Mouse (Mus musculus) liver (tissue): ENCODE data around the gene Adcy1.
"Not testable (repeated sequence)": the region's sequence is repeated elsewhere in the genome, so short reads cannot be mapped to it uniquely, and the experiment has no call there.

Experiments used
- DNase-seq: peaks from one replicate; pipeline ENCODE4 v3.0.0-alpha.2; 2020; ENCODE audit warnings: mixed read lengths

The Adcy1 gene

DNA sequence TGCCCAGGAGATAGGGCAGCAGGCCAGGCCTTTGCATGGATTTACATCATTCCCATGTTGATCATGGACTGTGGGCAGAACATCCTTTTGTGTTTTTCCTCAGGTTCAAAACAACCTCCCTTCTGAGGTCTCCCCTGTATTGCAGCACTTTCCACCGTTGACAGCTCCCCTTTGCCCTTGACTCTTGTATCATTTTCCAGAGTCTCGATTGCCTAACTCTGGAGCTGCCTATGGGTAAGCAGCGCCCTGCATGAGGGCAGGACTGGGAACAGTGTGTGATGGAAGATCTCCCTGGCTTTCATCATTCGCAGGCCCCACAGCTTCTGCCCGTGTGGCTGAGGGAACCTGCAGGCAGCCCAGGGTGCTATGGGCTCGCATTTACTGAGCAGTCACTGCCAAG is 129.4 kb downstream of the Adcy1 start:
- peak; percentile 22 for DNase-seq

- DNase-seq: no peak
Observed at GRCm38 (mm10) chr11:7193134-7193533, 129.8 kb downstream of the Adcy1 start.

- no peak for DNase-seq
Observed at GRCm38 (mm10) chr11:7194432-7195311, 131.4 kb downstream of the Adcy1 start.

DNA sequence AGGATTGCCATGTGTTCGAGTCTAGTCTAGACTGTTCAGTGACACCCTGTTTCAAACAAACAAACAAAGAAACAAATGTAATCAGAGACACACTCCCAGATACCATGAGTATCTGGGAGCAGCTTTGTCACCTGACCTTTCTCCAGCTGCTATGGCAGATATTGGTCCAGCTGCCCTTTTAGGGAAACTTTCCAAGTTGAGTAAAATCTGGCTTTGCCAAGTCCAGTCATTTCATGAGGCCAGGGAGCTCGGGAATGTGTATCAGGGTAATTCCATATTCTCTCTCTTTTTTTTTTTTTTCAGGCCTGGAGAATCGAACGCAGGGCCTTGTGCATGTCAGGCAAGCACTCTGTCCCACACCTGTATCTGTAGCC is 132.0 kb downstream of the Adcy1 start:
- no peak for DNase-seq

DNA sequence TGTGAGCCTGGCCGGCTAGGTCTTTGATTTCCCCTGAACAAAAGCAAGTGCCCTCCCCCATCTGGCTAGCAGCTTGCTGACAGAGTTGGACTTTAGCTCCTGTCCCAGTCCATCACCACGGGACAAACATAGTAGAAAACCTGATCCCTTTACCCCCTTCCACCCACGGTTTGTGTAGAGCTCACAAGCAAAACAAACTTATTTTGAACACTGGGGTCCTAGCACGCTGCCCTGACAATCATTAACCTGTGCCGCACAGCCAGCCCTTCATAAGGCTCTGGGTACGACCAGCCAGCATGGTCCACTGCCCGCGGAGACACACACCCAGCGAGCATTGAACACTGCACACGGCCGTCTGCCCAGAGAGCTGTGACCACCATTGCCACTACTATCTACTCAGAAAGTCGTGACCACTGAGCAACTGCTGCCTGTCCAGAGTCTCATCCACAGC is 134.2 kb downstream of the Adcy1 start, which contains the start of gene Igfbp1:
Gene Igfbp1 (plus strand): TSS at position 292 of the 451 bp plus-strand sequence.
- peak; percentile 60 for DNase-seq

- no peak for DNase-seq
Observed at GRCm38 (mm10) chr11:7198006-7198405, 134.7 kb downstream of the Adcy1 start.

GRCm38 (mm10) chr11:7198481-7199256 is 135.4 kb downstream of the Adcy1 start:
- DNase-seq: no peak

GRCm38 (mm10) chr11:7199736-7200392 is 136.6 kb downstream of the Adcy1 start:
- no peak for DNase-seq

GRCm38 (mm10) chr11:7200393-7200783 is 137.1 kb downstream of the Adcy1 start:
- DNase-seq: no peak

GRCm38 (mm10) chr11:7202206-7202605 is 138.9 kb downstream of the Adcy1 start:
- DNase-seq: no peak

DNA sequence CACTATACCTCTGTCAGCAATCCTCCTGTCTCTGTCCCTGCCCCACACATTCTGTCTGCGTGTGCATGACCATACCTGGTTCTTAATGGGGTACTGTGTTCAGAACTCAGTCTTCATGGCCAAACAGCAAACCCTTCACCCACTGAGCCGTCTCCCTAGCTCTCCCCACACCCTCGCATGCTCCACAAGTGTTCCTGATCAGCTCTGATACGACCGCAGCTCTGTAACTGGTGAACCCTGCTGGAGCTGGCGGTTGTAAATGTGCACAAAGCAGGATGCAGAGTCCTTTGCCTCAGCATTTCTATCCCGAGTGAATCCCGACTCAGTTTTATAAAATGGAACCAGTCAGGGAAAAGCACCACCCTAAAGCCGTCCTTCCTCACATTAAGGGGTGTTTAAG is 140.6 kb downstream of the Adcy1 start:
- no peak for DNase-seq

DNA sequence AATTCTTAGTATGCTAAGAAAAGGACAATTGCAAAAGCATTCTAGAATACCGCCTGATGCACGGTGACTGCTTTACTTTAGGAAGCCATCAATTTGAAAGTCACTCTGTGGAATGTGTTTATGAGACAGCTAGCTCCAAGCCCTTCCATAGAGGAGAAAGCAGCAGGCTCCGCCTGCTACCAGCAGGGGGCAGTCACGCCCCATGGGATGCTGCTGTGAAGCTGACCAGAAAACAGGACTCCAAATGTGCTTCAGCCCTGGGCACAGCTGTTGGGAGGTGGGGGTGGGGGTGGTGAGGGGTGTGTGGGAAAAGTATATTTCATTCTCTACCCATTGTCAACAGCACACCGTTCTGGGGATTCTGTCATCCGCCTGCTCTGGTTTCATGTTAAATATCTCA is 147.1 kb downstream of the Adcy1 start:
- DNase-seq: peak; percentile 67

DNA sequence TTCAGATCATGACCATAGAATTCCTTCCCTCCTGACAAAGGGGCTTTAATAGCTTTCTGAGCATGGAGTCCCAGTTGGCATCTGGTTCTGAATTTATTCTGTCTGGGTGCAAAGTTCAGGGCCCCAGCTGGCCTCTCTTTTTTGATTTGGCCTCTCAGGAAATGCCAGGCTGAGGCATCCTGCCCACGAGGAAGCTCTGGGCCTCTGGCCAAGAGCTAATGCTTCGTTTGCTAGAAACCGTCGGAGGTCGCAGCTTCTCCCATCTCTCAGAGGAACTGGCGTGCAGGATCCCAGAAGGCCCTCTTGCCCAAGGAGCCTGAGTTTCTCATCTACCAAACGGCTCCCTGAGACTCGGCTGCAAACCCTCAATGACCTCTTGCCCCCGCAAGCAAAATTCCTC is 147.9 kb downstream of the Adcy1 start:
- DNase-seq: no peak

DNA sequence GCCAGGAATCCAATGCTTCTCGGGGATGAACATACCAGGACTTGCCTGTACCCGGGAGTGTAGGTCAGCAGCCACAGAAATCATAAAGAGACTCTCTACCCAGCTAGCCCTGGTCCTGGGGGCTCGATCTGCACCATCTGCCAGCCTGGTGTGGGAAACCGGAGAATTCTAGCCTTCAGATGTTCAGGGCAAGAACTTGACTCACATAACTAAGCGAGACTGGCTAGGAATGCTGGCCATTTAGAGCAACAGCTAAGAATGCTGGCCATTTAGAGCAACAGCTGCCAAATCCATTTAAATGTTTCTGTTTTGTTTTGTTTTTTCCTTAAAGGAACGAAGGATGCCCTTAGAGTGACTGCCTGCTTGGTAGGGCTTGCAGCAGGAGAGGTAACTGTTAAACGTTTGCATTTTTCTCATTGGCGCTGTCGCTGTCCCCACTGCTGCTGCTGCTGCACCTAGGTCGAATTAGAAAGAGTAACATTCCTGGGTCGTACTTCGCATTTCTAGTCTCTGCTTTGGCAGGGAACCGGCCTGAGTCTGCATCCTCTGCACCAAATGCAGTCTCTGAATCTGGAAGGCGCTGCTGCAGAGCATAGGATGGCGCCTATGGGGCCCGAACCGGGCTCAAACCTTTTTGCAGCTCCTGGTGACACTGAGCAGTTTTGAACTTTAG is 149.0 kb downstream of the Adcy1 start:
- DNase-seq: no peak

GRCm38 (mm10) chr11:7213161-7213500 is 149.8 kb downstream of the Adcy1 start:
- no peak for DNase-seq

DNA sequence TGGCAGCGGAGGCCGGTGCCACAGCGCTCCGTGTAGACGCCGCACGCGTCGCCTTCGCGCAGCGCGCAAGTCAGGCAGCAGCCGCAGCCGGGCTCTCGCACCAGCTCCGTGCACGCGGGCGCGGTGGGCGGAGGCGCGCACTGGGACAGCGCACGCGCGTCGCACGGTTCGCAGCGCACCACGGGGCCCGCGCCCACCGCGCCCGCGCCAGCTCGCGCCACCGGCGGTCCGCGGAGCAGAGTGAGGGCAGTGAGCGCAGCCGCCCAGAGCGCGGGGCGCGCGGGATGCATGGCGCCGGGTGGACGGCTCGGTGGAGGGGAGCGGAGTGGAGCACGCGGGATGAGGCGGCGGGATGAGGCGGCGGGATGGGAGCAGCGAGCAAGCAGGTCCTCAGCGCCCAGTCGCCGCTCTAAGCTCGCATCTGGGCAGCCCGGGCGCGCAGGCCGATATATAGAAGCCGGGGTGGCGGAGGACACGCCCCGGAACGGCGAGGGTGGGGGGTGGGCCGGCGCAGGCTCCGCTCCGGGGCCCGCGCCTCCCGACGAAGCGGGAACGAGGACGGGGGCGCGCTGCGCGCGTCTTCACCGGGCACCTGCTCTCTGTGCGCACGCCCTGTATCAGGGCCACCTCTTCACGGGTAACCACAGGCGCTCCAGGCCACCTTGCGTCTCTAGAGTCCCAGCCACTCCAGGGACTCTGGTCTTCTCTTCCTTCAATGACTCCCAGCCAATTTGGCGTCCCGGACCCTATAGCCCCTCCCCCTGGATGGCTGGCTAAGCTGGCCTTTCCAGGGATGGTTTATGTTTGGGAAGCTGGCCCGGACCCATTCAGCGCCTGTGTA is 150.4 kb downstream of the Adcy1 start, which contains the start of gene Igfbp3:
Gene Igfbp3 (minus strand): TSS at position 423 of the 841 bp plus-strand sequence.
- peak; percentile 35 for DNase-seq

- no peak for DNase-seq
Observed at GRCm38 (mm10) chr11:7214342-7214660, 151.0 kb downstream of the Adcy1 start.

GRCm38 (mm10) chr11:7214761-7215160 is 151.5 kb downstream of the Adcy1 start:
- DNase-seq: no peak

DNA sequence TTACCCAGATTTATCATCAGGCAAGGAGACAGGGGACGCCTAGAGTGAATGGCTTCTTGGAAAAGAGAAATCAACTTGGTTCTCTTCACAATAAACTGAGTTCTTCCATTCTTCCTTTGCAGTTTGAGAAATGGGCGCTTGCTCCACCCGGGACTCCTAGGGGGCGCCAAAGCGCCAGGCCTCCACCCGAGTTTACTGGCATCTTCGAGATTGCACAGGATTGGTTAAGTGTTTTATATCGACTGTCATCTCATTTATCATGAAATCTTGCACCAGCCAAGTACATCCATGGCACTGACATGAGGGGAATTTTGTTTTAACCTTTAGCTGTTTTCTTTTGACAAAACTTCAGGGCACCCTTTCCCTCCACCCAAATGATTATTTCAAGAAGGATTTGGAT is 152.4 kb downstream of the Adcy1 start:
- peak; percentile 55 for DNase-seq

DNA sequence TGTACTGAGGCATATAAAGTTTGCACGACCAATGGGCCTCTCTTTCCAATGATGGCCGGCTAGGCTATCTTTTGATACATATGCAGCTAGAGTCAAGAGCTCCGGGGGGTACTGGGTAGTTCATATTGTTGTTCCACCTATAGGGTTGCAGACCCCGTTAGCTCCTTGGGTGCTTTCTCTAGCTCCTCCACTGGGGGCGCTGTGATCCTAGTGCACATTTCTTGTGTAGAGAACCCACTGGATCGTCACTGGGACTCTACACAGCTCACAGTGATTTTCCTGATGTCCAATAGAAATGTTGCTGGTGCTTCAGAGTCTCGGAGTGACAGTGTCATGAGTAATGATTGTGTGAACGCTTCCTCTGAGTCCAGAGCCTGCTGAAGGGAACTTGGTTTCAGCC is 158.5 kb downstream of the Adcy1 start:
- not testable (repeated sequence) for DNase-seq

DNA sequence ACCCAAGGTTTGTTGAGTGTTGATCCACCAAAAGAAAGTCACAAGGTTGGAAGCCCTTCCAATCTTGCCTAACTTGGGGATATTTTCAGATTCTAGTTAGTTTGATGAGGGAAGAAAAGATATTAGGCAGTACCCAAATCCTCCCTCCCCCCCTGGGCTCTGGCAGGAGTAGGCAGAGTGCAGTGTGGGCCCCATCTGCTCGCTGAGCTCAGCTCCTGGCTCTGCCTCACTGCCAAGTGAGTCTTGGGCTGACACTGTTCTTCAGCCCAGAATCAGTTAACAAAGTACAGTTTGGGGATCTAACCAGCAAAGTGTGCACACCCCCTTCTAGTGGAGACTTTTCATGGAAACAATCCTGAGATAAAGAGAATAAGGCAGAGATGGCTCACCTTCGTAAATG is 162.9 kb downstream of the Adcy1 start:
- no peak for DNase-seq
